Mouse (Mus musculus): Measurements from ENCODE around the gene Fam181a. TPM values are rescaled to one million over a fixed set of nuclear protein-coding genes. Genes with fewer than 3 reads are reported as not detected.

The Fam181a gene
- total RNA-seq, 2 experiments from 2014 or later: not detected

GRCm38 (mm10) chr12:103355746-103356414 lies 45.1 kb downstream of the Fam181a start, which contains the start of gene Asb2:
Asb2 (minus strand) TSS chr12:103356001.
- peak; percentile 86 for DNase-seq (ENCODE audit: low spot score)

GRCm38 (mm10) chr12:103356415-103356748 lies 45.6 kb downstream of the Fam181a start:
- no peak for DNase-seq (ENCODE audit: low spot score)

GRCm38 (mm10) chr12:103358216-103358615 lies 47.4 kb downstream of the Fam181a start:
- DNase-seq (ENCODE audit: low spot score): peak; percentile 91

GRCm38 (mm10) chr12:103358951-103359801 lies 48.4 kb downstream of the Fam181a start:
- DNase-seq (ENCODE audit: low spot score): peak; percentile 84

- peak; percentile 64 for DNase-seq (ENCODE audit: low spot score)
Observed at GRCm38 (mm10) chr12:103360812-103361211, 50.0 kb downstream of the Fam181a start.

GRCm38 (mm10) chr12:103361539-103362307 lies 50.9 kb downstream of the Fam181a start:
- peak; percentile 62 for DNase-seq (ENCODE audit: low spot score)

GRCm38 (mm10) chr12:103362336-103362735 lies 51.6 kb downstream of the Fam181a start:
- DNase-seq (ENCODE audit: low spot score): peak; percentile 84

Other genes with a start within 250 kb of the Fam181a start
- gene Prima1, start 68.8 kb upstream of the Fam181a start, total RNA-seq (2021): 10 to 100 TPM in 1 of 2 experiments, 1 to 10 TPM in 1; 9.9 to 29.8 TPM
- gene Asb2, start 45.0 kb downstream of the Fam181a start, total RNA-seq (2021): 100 to 1,000 TPM; 852 to 871 TPM
- gene Otub2, start 77.7 kb downstream of the Fam181a start, total RNA-seq (2021): 10 to 100 TPM; 11.2 to 15.5 TPM
- 1 to 10 TPM in 1 of 2 experiments, under 1 TPM in 1; 0.62 to 1.1 TPM for gene 9330161L09Rik, start 96.8 kb downstream of the Fam181a start, total RNA-seq (2021)
- gene Ddx24, start 114.9 kb downstream of the Fam181a start, total RNA-seq (2021): 10 to 100 TPM; 73.5 to 91.8 TPM
- 10 to 100 TPM; 53.0 to 82.0 TPM for gene Ifi27, start 123.2 kb downstream of the Fam181a start, total RNA-seq (2021)
- 10 to 100 TPM; 15.5 to 29.8 TPM for gene Ifi27l2a, start 132.7 kb downstream of the Fam181a start, total RNA-seq (2021)
- not detected for gene Ifi27l2b, start 146.2 kb downstream of the Fam181a start, total RNA-seq (2021)
- gene Ppp4r4, start 221.3 kb downstream of the Fam181a start, total RNA-seq (2021): under 1 TPM; 0.21 to 0.71 TPM

All from gastrocnemius, adult 18-20 months (tissue).